Mouse (Mus musculus) ES-E14 (cell line): ENCODE measurements around the gene Shisa2. TPM values are rescaled to one million over a fixed set of nuclear protein-coding genes. Genes with fewer than 3 reads are reported as not detected.

Experiments used
- DNase-seq: peaks from one replicate; pipeline ENCODE4 v3.0.0-alpha.2; 2013; ENCODE audit warnings: low read depth, low spot score
- H3K27ac ChIP-seq: 2 replicates; pipeline ENCODE4 v1.5.1; 2012; ENCODE audit warnings: low read depth, mild to moderate bottlenecking, low read length, moderate library complexity, mixed read lengths; ENCODE audit not compliant: poor library complexity, insufficient read depth, severe bottlenecking
- H3K36me3 ChIP-seq: 2 replicates; pipeline ENCODE4 v1.6.1; 2012; ENCODE audit warnings: mild to moderate bottlenecking, low read length, moderate library complexity, mixed read lengths; ENCODE audit not compliant: control insufficient read depth, poor library complexity, insufficient read depth, severe bottlenecking
- H3K4me1 ChIP-seq, 2 experiments: fragments of 150-350 bp in 1 of 2; sonication (generic) in 1 of 2; 2 replicates each; pipeline ENCODE4 v1.6.1; 2012; ENCODE audit warnings: low read length in 2 of 2, mild to moderate bottlenecking in 1 of 2, mixed read lengths in 1 of 2; ENCODE audit not compliant: control insufficient read depth in 2 of 2, insufficient read depth in 2 of 2, poor library complexity in 1 of 2
- H3K4me3 ChIP-seq, 2 experiments: fragments of 150-350 bp in 1 of 2; sonication (generic) in 1 of 2; 2 replicates each; pipeline ENCODE4 v1.5.1; 2012; ENCODE audit warnings: low read length in 2 of 2, low read depth in 1 of 2, mild to moderate bottlenecking in 1 of 2, mixed read lengths in 1 of 2; ENCODE audit not compliant: insufficient read depth in 1 of 2, poor library complexity in 1 of 2, severe bottlenecking in 1 of 2
- H3K9ac ChIP-seq: 2 replicates; pipeline ENCODE4 v1.6.1; 2012; ENCODE audit warnings: low read depth, mild to moderate bottlenecking, low read length, mixed read lengths; ENCODE audit not compliant: poor library complexity, insufficient read depth, severe bottlenecking
- H3K9me3 ChIP-seq: fragments of 150-350 bp; sonication (generic); 2 replicates; pipeline ENCODE4 v1.6.1; 2012; ENCODE audit warnings: low read depth, mild to moderate bottlenecking, low read length; ENCODE audit not compliant: control insufficient read depth, insufficient read depth
- CHD2 ChIP-seq: IDR thresholded peaks from 2 replicates; pipeline ENCODE4 v1.6.1; 2014; ENCODE audit warnings: mild to moderate bottlenecking, low read depth, low read length, inconsistent platforms
- HCFC1 ChIP-seq: IDR thresholded peaks from 2 replicates; pipeline ENCODE4 v1.6.1; 2012; ENCODE audit warnings: low read length, inconsistent platforms, borderline replicate concordance; ENCODE audit not compliant: insufficient read depth
- MAFK ChIP-seq: IDR thresholded peaks from 2 replicates; pipeline ENCODE4 v1.6.1; 2014; ENCODE audit warnings: mild to moderate bottlenecking, low read depth, low read length, inconsistent platforms; ENCODE audit not compliant: insufficient read depth
- ZC3H11A ChIP-seq: IDR thresholded peaks from 2 replicates; pipeline ENCODE4 v1.6.1; 2012; ENCODE audit warnings: low read depth, mild to moderate bottlenecking, inconsistent platforms, low read length, borderline replicate concordance
- ZNF384 ChIP-seq: IDR thresholded peaks from 2 replicates; pipeline ENCODE4 v1.6.1; 2012; ENCODE audit warnings: low read depth, low read length, inconsistent platforms
- in situ Hi-C, 2 experiments: fragments of 600-800 bp; cut with MboI; formaldehyde crosslinking; loops; one replicate each; pipeline ENCODE4 v1.15.1; 2025; ENCODE audit warnings: low sequenced_read_pairs in 2 of 2, inconsistent platforms in 1 of 2; ENCODE audit not compliant: unreplicated experiment in 2 of 2
- total RNA-seq: library from RNA; depleted of rRNA; stranded (reverse); fragments of 300-350 nt; gene quantifications from 2 replicates; pipeline ENCODE4 v1.2.3, GENCODE M21; 2012

Gene Shisa2
- total RNA-seq, 1 experiment: 3.8 TPM

- no peaks in the 10 kb centered on the region for H3K36me3 ChIP-seq
- H3K9ac ChIP-seq: no peak overlapping the region
- peaks cover 0 to 2% of the 10 kb centered on the region in 2 experiments; a peak in 1 of 4 replicates for H3K4me1 ChIP-seq
- no peak for DNase-seq
- TF ChIP-seq CHD2 (no peak), MAFK (no peak), ZNF384 (no peak), HCFC1 (no peak), ZC3H11A (no peak)
- no peaks in the 10 kb centered on the region for H3K9me3 ChIP-seq
- H3K4me3 ChIP-seq: no peak overlapping the region
- H3K27ac ChIP-seq: no peak overlapping the region
- in situ Hi-C loops: no loop called here
Measured at GRCm38 (mm10) chr14:59594988-59595387, 30.1 kb upstream of the Shisa2 start.

- no peaks in the 10 kb centered on the region for H3K9me3 ChIP-seq
- peak within 1 kb of the TSS; percentile 85 for H3K9ac ChIP-seq
- TF ChIP-seq CHD2: no peak
- TF ChIP-seq HCFC1: peak; percentile 82
- no peaks in the 10 kb centered on the region for H3K36me3 ChIP-seq
- no peak within 1 kb of the TSS for H3K27ac ChIP-seq
- no peaks in the 10 kb centered on the region; a peak in 1 of 4 replicates for H3K4me1 ChIP-seq
- H3K4me3 ChIP-seq: peak within 1 kb of the TSS; percentile 89 to 90
- peak; percentile 86 for DNase-seq
- in situ Hi-C loops: no loop called here
Measured at GRCm38 (mm10) chr14:59597398-59598259, 27.5 kb upstream of the Shisa2 start, which contains the start of gene Cdadc1. Gene Cdadc1, minus strand, starts transcription at chr14:59597959.

GRCm38 (mm10) chr14:59598260-59598627 lies 26.9 kb upstream of the Shisa2 start:
- H3K9ac ChIP-seq: peak overlapping the region; percentile 77; the same call in 1 of the 2 replicates
- peak overlapping the region; percentile 89 to 90 for H3K4me3 ChIP-seq
- TF ChIP-seq ZC3H11A (no peak), CHD2 (no peak), MAFK (no peak), ZNF384 (no peak), HCFC1 (no peak)
- H3K4me1 ChIP-seq: no peaks in the 10 kb centered on the region; a peak in 1 of 4 replicates
- no peak for DNase-seq
- H3K9me3 ChIP-seq: no peaks in the 10 kb centered on the region
- in situ Hi-C loops: no loop called here
- no peaks in the 10 kb centered on the region for H3K36me3 ChIP-seq
- no peak overlapping the region for H3K27ac ChIP-seq

- Histone ChIP-seq H3K36me3 (no peaks in the 10 kb centered on the region), H3K4me1 (no peaks in the 10 kb centered on the region), H3K9me3 (no peaks in the 10 kb centered on the region), H3K9ac (no peak overlapping the region), H3K4me3 (no peak overlapping the region), H3K27ac (no peak overlapping the region)
- DNase-seq: no peak
- in situ Hi-C loops: loop anchor here (10.0 kb wide), 2 partner anchors 341 to 421 kb away; no protein-coding TSS in a partner anchor
- TF ChIP-seq MAFK (no peak), ZC3H11A (peak; percentile 46; the same call in 1 of the 2 replicates), CHD2 (no peak)
Measured at GRCm38 (mm10) chr14:59604002-59604645, 21.0 kb upstream of the Shisa2 start.
